Mouse (Mus musculus) ES-Bruce4 (cell line): ENCODE results near the gene Nrxn1.

Experiments used
- CTCF ChIP-seq: IDR thresholded peaks from one replicate; pipeline ENCODE4 v1.8.1; 2011; ENCODE audit warnings: low read depth, low read length
- EP300 ChIP-seq: IDR thresholded peaks from 2 replicates; pipeline ENCODE4 v1.6.1; 2011; ENCODE audit warnings: low read depth, low read length; ENCODE audit not compliant: insufficient read depth
- POLR2A ChIP-seq: IDR thresholded peaks from one replicate; pipeline ENCODE4 v1.8.1; 2011; ENCODE audit warnings: low read length; ENCODE audit not compliant: insufficient read depth

DNA sequence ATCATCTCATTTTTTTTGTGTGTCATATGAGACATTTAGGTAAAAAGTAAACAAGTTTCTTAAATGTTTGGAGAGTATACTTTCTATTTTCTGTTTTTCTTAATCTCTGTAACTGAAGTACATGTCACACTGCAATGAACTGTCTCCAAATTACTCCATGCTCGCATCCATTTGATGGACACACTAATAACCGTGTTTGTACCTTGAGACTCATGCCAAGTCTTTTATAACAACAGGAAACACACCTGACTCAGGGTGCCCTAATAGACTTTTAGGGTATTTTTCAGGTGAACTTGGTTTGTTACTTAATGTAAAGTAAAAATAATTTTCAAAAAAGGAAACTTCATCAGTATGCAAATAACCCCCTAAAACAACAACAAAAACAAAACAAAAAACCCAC, 180.1 kb downstream of the Nrxn1 start:
- TF ChIP-seq CTCF (no peak), POLR2A (no peak), EP300 (no peak)
